Mouse (Mus musculus) left cerebral cortex, postnatal 14 days (tissue): Measurements from ENCODE around the gene Cog8. TPM values are rescaled to one million over a fixed set of nuclear protein-coding genes. Genes with fewer than 3 reads are reported as not detected.

Experiments
- microRNA-seq, 2 experiments: library from miRNA; unstranded; fragments of <30 nt; microRNA quantifications; one replicate each; pipeline ENCODE4 v1.2.0; 2022
- total RNA-seq, 2 experiments: library from RNA; stranded (reverse); gene quantifications; 2 replicates each; pipeline ENCODE4 v1.2.3; 2021

Cog8 gene
- total RNA-seq, 2 experiments from 2014 or later: 26.5 to 29.5 TPM

Small RNAs within 50 kb of the gene (microRNA-seq; reads per million reads assigned to microRNA genes)
- 0.79 to 2.0 reads per million in 2 experiments for gene Mir7075

Other genes starting within 250 kb of the Cog8 start
- 1 to 10 TPM; 3.0 to 4.1 TPM for gene Has3, start 186.4 kb downstream of the Cog8 start, total RNA-seq
- 10 to 100 TPM; 29.5 to 31.4 TPM for gene Utp4, start 163.1 kb downstream of the Cog8 start, total RNA-seq
- 10 to 100 TPM in 1 of 2 experiments, 1 to 10 TPM in 1; 8.1 to 10.7 TPM for gene Sntb2, start 120.9 kb downstream of the Cog8 start, total RNA-seq
- gene Vps4a, start 25.5 kb downstream of the Cog8 start, total RNA-seq: 100 to 1,000 TPM; 121 to 124 TPM
- gene Pdf, start 8.1 kb downstream of the Cog8 start, total RNA-seq: 10 to 100 TPM; 28.3 to 29.8 TPM
- 10 to 100 TPM; 43.4 to 53.6 TPM for gene Nip7, start 188 bp upstream of the Cog8 start, total RNA-seq
- gene Tmed6, start 9.0 kb upstream of the Cog8 start, total RNA-seq: not detected
- 10 to 100 TPM; 37.1 to 37.5 TPM for gene Terf2, start 39.9 kb upstream of the Cog8 start, total RNA-seq
- gene Cyb5b, start 94.0 kb upstream of the Cog8 start, total RNA-seq: 10 to 100 TPM; 83.4 to 84.5 TPM
- 10 to 100 TPM; 35.6 to 45.5 TPM for gene Nfat5, start 236.8 kb upstream of the Cog8 start, total RNA-seq